Mouse (Mus musculus): ENCODE measurements around the gene Atxn7l3. TPM values are rescaled to one million over a fixed set of nuclear protein-coding genes. Genes with fewer than 3 reads are reported as not detected.

The Atxn7l3 gene
- polyA plus RNA-seq, 1 experiment from 2014 or later, result 4.6 TPM

- Histone ChIP-seq H3K4me3 (ENCODE audit: low read depth, low read length) (no peak overlapping the region), H3K27ac (ENCODE audit: low read depth) (0 out of 2 replicates have a peak overlapping the region, but pooled peaks have one; percentile 100), H3K4me1 (ENCODE audit: insufficient read depth) (peaks cover 20% of the 10 kb centered on the region), H3K36me3 (replicated peaks; ENCODE audit: insufficient read depth, low read length) (peaks cover 44% of the 10 kb centered on the region), H3K4me2 (ENCODE audit: low read depth, low read length) (no peak overlapping the region), H3K27me3 (ENCODE audit: insufficient read depth, low read length) (no peaks in the 10 kb centered on the region), H3K9me3 (ENCODE audit: low read length) (no peaks in the 10 kb centered on the region), H3K9ac (replicated peaks) (peak overlapping the region; percentile 97; the same call in 1 of the 2 replicates)
- ATAC-seq, result no peak
- DNase-seq, result no peak
- 86% methylated on average over 5 of the region's 5 CpGs for WGBS (ENCODE audit: insufficient replicate concordance)
- TF ChIP-seq CTCF (IDR thresholded peaks at IDR 0.05; ENCODE audit: low read depth) (no peak), EP300 (IDR thresholded peaks at IDR 0.05; ENCODE audit: low read depth) (no peak)
Measured at GRCm38 (mm10) chr11:102294416-102294815, 2.0 kb downstream of the Atxn7l3 start.

- TF ChIP-seq CTCF (IDR thresholded peaks at IDR 0.05; ENCODE audit: low read depth) (no peak), EP300 (IDR thresholded peaks at IDR 0.05; ENCODE audit: low read depth) (no peak)
- WGBS (ENCODE audit: insufficient replicate concordance), result 94% methylated on average over 13 of the region's 13 CpGs
- ATAC-seq (no peak), DNase-seq (no peak)
- no peak overlapping the region for H3K9ac ChIP-seq (replicated peaks)
- no peak overlapping the region for H3K4me3 ChIP-seq (ENCODE audit: low read depth, low read length)
- no peak overlapping the region for H3K4me2 ChIP-seq (ENCODE audit: low read depth, low read length)
- no peaks in the 10 kb centered on the region for H3K27me3 ChIP-seq (ENCODE audit: insufficient read depth, low read length)
- no peaks in the 10 kb centered on the region for H3K9me3 ChIP-seq (ENCODE audit: low read length)
- no peak overlapping the region for H3K27ac ChIP-seq (ENCODE audit: low read depth)
- H3K4me1 ChIP-seq (ENCODE audit: insufficient read depth), result peaks cover 20% of the 10 kb centered on the region
- peaks cover 46% of the 10 kb centered on the region for H3K36me3 ChIP-seq (replicated peaks; ENCODE audit: insufficient read depth, low read length)
Measured at GRCm38 (mm10) chr11:102293971-102294370, 2.5 kb downstream of the Atxn7l3 start.

DNA sequence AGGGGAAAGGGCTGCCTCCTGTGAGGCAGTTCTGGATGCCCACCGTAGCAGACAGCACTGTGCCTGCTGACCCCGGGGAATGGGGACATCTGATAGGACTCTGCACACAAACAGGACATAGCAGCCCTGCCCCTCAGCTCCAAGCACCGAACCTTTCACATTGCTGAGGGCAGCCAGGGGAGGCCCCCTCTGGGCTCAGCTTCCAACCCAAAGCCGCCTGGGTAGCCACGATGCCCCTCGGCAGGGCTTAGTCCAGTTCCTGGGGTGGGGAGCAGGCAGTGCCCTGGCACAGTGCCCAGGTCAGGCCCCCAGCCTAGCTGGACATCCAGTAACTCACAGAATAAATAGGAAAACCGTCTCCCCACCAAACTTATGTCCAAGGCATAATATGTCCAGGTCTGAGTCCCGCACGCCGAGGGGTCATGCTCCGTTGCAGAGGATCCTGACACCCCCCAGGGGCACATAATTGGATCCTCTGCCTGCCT lies 5.3 kb downstream of the Atxn7l3 start:
- TF ChIP-seq CTCF (IDR thresholded peaks at IDR 0.05; ENCODE audit: low read depth), result no peak
- no peak for TF ChIP-seq EP300 (IDR thresholded peaks at IDR 0.05; ENCODE audit: low read depth)
- H3K27me3 ChIP-seq (ENCODE audit: insufficient read depth, low read length), result no peaks in the 10 kb centered on the region
- no peak overlapping the region for H3K9ac ChIP-seq (replicated peaks)
- H3K4me1 ChIP-seq (ENCODE audit: insufficient read depth), result peaks cover 16% of the 10 kb centered on the region
- no peak overlapping the region for H3K27ac ChIP-seq (ENCODE audit: low read depth)
- no peak for ATAC-seq
- H3K4me3 ChIP-seq (ENCODE audit: low read depth, low read length), result no peak overlapping the region
- no peaks in the 10 kb centered on the region for H3K9me3 ChIP-seq (ENCODE audit: low read length)
- no peak for DNase-seq
- 90% methylated on average over 11 of the region's 11 CpGs for WGBS (ENCODE audit: insufficient replicate concordance)
- H3K4me2 ChIP-seq (ENCODE audit: low read depth, low read length), result no peak overlapping the region
- H3K36me3 ChIP-seq (replicated peaks; ENCODE audit: insufficient read depth, low read length), result peaks cover 62% of the 10 kb centered on the region

- TF ChIP-seq CTCF (IDR thresholded peaks at IDR 0.05; ENCODE audit: low read depth) (no peak), EP300 (IDR thresholded peaks at IDR 0.05; ENCODE audit: low read depth) (no peak)
- ATAC-seq (no peak), DNase-seq (no peak)
- H3K4me2 ChIP-seq (ENCODE audit: low read depth, low read length), result no peak overlapping the region
- H3K9ac ChIP-seq (replicated peaks), result no peak overlapping the region
- H3K4me3 ChIP-seq (ENCODE audit: low read depth, low read length), result no peak overlapping the region
- 85% methylated on average over 4 of the region's 4 CpGs for WGBS (ENCODE audit: insufficient replicate concordance)
- peaks cover 14% of the 10 kb centered on the region for H3K4me1 ChIP-seq (ENCODE audit: insufficient read depth)
- H3K9me3 ChIP-seq (ENCODE audit: low read length), result no peaks in the 10 kb centered on the region
- no peak overlapping the region for H3K27ac ChIP-seq (ENCODE audit: low read depth)
- H3K36me3 ChIP-seq (replicated peaks; ENCODE audit: insufficient read depth, low read length), result peaks cover 62% of the 10 kb centered on the region
- no peaks in the 10 kb centered on the region for H3K27me3 ChIP-seq (ENCODE audit: insufficient read depth, low read length)
Measured at GRCm38 (mm10) chr11:102290141-102290540, 6.3 kb downstream of the Atxn7l3 start.

DNA sequence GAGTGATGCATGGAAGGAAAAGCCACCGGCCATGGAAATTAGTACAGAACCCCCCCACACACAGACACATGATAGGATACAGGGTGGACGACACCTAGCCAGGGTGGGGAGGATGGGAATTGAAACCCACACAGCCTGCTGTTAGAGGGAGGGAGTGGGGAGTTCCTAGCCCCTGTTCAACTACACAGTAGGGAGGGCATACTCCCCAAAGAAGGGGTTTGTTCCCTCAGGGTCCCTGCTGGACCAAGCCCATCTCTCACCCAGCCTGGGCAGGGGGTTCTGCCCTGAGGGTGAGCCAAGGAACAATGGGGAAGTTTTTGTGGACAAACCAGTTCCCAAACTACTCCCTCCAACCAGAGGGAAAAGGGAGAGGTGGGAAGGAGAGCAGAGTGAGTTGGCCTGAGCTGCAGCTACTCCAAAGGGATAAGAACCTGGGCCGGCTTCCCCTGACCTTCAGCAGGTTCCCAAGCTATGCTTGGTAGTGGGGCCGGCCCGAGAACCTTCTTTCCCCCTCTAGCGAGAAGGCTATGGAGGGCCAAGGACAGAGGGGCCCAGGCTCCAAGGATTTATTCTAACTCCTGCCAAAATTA lies 6.8 kb downstream of the Atxn7l3 start:
- Histone ChIP-seq H3K4me1 (ENCODE audit: insufficient read depth) (peaks cover 11% of the 10 kb centered on the region), H3K9ac (replicated peaks) (no peak overlapping the region), H3K27ac (ENCODE audit: low read depth) (no peak overlapping the region), H3K27me3 (ENCODE audit: insufficient read depth, low read length) (no peaks in the 10 kb centered on the region), H3K4me2 (ENCODE audit: low read depth, low read length) (no peak overlapping the region), H3K4me3 (ENCODE audit: low read depth, low read length) (no peak overlapping the region), H3K36me3 (replicated peaks; ENCODE audit: insufficient read depth, low read length) (peaks cover 61% of the 10 kb centered on the region), H3K9me3 (ENCODE audit: low read length) (no peaks in the 10 kb centered on the region)
- no peak for TF ChIP-seq CTCF (IDR thresholded peaks at IDR 0.05; ENCODE audit: low read depth)
- TF ChIP-seq EP300 (IDR thresholded peaks at IDR 0.05; ENCODE audit: low read depth), result no peak
- DNase-seq, result no peak
- no peak for ATAC-seq
- 68% methylated on average over 6 of the region's 6 CpGs for WGBS (ENCODE audit: insufficient replicate concordance)

GRCm38 (mm10) chr11:102288913-102289312 lies 7.5 kb downstream of the Atxn7l3 start:
- no peaks in the 10 kb centered on the region for H3K9me3 ChIP-seq (ENCODE audit: low read length)
- DNase-seq, result no peak
- H3K4me3 ChIP-seq (ENCODE audit: low read depth, low read length), result no peak overlapping the region
- H3K4me2 ChIP-seq (ENCODE audit: low read depth, low read length), result no peak overlapping the region
- 0 out of 2 replicates have a peak overlapping the region, but pooled peaks have one; percentile 2 for H3K27ac ChIP-seq (ENCODE audit: low read depth)
- no peak overlapping the region for H3K9ac ChIP-seq (replicated peaks)
- no peaks in the 10 kb centered on the region for H3K27me3 ChIP-seq (ENCODE audit: insufficient read depth, low read length)
- TF ChIP-seq EP300 (IDR thresholded peaks at IDR 0.05; ENCODE audit: low read depth) (no peak), CTCF (IDR thresholded peaks at IDR 0.05; ENCODE audit: low read depth) (no peak)
- peaks cover 54% of the 10 kb centered on the region for H3K36me3 ChIP-seq (replicated peaks; ENCODE audit: insufficient read depth, low read length)
- H3K4me1 ChIP-seq (ENCODE audit: insufficient read depth), result peaks cover 15% of the 10 kb centered on the region
- WGBS (ENCODE audit: insufficient replicate concordance), result 80% methylated on average over 2 of the region's 2 CpGs
- ATAC-seq, result no peak

Data from liver, postnatal 0 days (tissue).